Mouse (Mus musculus) testis, postnatal 14 days (tissue): Measurements from ENCODE around the gene Fam221b.

Experiments used
- DNase-seq: peaks from one replicate; pipeline ENCODE4 v3.0.0; 2021; ENCODE audit warnings: low spot score

The Fam221b gene

DNA sequence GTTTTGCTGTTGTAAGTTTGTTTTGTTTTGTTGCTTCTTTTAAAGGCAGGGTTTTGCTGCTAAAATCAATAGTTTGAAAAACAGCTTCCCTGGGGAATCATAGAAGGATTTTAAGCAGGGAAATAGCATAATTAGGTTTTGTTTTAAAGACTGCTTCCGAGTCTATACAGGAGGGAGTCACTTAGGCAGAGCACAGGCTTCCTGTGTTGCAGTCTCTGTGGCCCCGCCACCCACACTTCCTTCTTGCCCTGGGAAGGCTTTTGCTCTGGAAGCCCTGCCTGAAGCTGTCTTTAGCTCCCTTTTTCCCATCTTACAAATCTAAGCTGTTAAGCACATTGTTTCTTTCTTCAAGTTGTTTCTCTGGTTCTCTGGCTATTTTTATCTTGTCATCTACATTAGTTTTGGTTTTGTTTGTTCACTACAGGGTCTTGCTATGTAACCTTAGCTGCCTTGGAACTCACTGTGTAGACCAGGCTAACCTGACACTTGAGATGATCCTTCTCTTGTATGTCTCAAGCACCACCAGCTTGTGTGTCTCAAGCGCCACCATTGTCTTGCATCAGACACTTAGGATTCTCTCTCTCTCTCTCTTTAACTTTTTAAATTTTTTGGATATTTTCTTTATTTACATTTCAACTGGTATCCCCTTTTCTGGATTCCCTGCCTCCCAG, 55.8 kb downstream of the Fam221b start:
- no peak for DNase-seq

DNA sequence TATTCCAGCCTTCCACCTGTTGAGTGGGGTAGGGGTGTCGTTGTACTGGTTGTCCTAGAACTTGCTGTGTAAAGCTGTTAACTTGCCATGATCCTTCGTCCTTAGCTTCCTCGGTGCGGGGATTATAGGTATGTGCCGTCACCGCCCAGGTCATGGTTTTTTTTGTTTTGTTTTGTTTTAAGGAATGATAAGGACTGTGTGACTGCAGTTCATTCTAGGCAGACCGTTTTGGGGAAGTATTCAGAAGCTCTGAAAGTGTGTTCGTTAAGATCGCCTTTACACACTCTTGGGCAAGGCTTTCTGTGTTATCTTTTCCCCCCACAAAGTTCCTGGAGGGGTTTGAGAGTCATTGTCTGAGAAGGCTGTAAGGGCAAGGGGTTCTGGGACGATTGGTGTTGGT, 56.4 kb downstream of the Fam221b start:
- no peak for DNase-seq
